Mouse (Mus musculus) forebrain, embryonic 13.5 days (tissue): ENCODE measurements around the gene App. TPM values are rescaled to one million over a fixed set of nuclear protein-coding genes. Genes with fewer than 3 reads are reported as not detected.
A peak's percentile ranks its signal among the peaks of the same experiment; 100 is the strongest.

Experiments
- ATAC-seq: fragments of 200-750 bp; cut with Nextera tagmentation; 2 replicates; pipeline ENCODE4 v1.8.0; 2017
- H3K27ac ChIP-seq: fragments of 300-500 bp; sonication (generic); 2 replicates; pipeline ENCODE4 v1.5.1; 2015; ENCODE audit warnings: inconsistent platforms, mild to moderate bottlenecking, moderate library complexity
- H3K27me3 ChIP-seq: fragments of 300-500 bp; sonication (generic); 2 replicates; pipeline ENCODE4 v1.6.1; 2015; ENCODE audit warnings: mild to moderate bottlenecking, inconsistent platforms
- H3K36me3 ChIP-seq: fragments of 300-500 bp; sonication (generic); 2 replicates; pipeline ENCODE4 v1.6.1; 2015; ENCODE audit warnings: mild to moderate bottlenecking, inconsistent platforms; ENCODE audit not compliant: poor library complexity, severe bottlenecking
- H3K4me1 ChIP-seq: fragments of 300-500 bp; sonication (generic); 2 replicates; pipeline ENCODE4 v1.6.1; 2015; ENCODE audit warnings: inconsistent platforms
- H3K4me2 ChIP-seq: fragments of 300-500 bp; sonication (generic); 2 replicates; pipeline ENCODE4 v1.6.1; 2015; ENCODE audit warnings: inconsistent platforms, mild to moderate bottlenecking, moderate library complexity
- H3K4me3 ChIP-seq: fragments of 300-500 bp; sonication (generic); 2 replicates; pipeline ENCODE4 v1.5.1; 2015; ENCODE audit warnings: mild to moderate bottlenecking, inconsistent platforms
- H3K9ac ChIP-seq: fragments of 300-500 bp; sonication (generic); 2 replicates; pipeline ENCODE4 v1.6.1; 2015; ENCODE audit warnings: mild to moderate bottlenecking, inconsistent platforms
- H3K9me3 ChIP-seq: fragments of 300-500 bp; sonication (generic); replicated peaks from 2 replicates; pipeline ENCODE4 v1.6.1; 2016; ENCODE audit warnings: inconsistent platforms
- WGBS: fragments of 180-500 bp; shearing (Covaris S2); methylation state at CpG from one replicate; pipeline ENCODE4 v1.1.7; 2015; 5-methylcytosine and 5-hydroxymethylcytosine counted together
- polyA plus RNA-seq: library from polyadenylated mRNA; unstranded; fragments of >200 nt; fragmentation: Nextera tagmentation; extraction: Ambion mirVana; gene quantifications from 2 replicates; pipeline ENCODE4 v1.2.1, GENCODE M21; 2015

Gene App
- 165 and 168 TPM in 2 replicates for polyA plus RNA-seq

GRCm38 (mm10) chr16:85173373-85174081 is at the start of gene App:
App (minus strand) TSS chr16:85173766.
- H3K4me1 ChIP-seq = peaks cover 27% of the 10 kb centered on the region
- H3K27me3 ChIP-seq = no peaks in the 10 kb centered on the region
- H3K36me3 ChIP-seq = 0 out of 2 replicates have a peak, but pooled peaks cover 5% of the 10 kb centered on the region
- peak within 1 kb of the TSS; percentile 91 for H3K9ac ChIP-seq
- no peaks in the 10 kb centered on the region for H3K9me3 ChIP-seq
- peak within 1 kb of the TSS; percentile 81 for H3K4me3 ChIP-seq
- H3K27ac ChIP-seq = peak within 1 kb of the TSS; percentile 89
- WGBS = under 1% methylated on average over 72 of the region's 78 CpGs
- peak; percentile 90 for ATAC-seq
- H3K4me2 ChIP-seq = peak within 1 kb of the TSS; percentile 64

- no peak for ATAC-seq
Observed at GRCm38 (mm10) chr16:85215846-85216245, 42.3 kb upstream of the App start.

DNA sequence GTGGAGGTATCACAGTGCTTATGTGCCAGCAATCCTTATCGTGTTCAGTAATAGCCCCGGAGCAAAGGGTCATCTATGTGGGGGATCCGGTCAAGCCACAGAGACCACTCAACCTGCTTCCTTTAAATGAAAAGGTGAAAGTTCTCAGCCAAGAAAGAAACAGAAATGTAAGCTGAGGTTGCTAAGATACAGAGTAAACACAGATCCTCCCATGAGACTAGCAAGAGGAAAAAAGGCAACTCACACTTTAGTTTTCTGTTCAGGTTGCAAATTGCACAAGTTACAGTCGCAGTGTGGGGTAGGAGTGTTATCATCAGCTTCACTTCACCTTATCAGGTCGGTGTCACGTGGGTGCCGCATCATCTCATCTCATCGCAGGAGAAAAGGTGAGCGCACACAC is 41.6 kb upstream of the App start:
- Histone ChIP-seq H3K36me3 (no peaks in the 10 kb centered on the region), H3K9ac (no peak overlapping the region), H3K4me2 (no peak overlapping the region), H3K27ac (no peak overlapping the region), H3K27me3 (no peaks in the 10 kb centered on the region), H3K9me3 (no peaks in the 10 kb centered on the region), H3K4me1 (no peaks in the 10 kb centered on the region), H3K4me3 (no peak overlapping the region)
- ATAC-seq = no peak
- 89% methylated on average over 9 of the region's 9 CpGs for WGBS

More at GRCm38 (mm10) chr16:85215846-85216245, 42.3 kb upstream of the App start:
- Histone ChIP-seq H3K4me1 (no peaks in the 10 kb centered on the region), H3K27me3 (no peaks in the 10 kb centered on the region), H3K9me3 (no peaks in the 10 kb centered on the region), H3K9ac (no peak overlapping the region), H3K4me2 (no peak overlapping the region), H3K27ac (no peak overlapping the region), H3K36me3 (no peaks in the 10 kb centered on the region), H3K4me3 (no peak overlapping the region)
- WGBS = 84% methylated on average over 9 of the region's 9 CpGs

- H3K9me3 ChIP-seq = no peaks in the 10 kb centered on the region
- no peak overlapping the region for H3K4me3 ChIP-seq
- no peak overlapping the region for H3K27ac ChIP-seq
- H3K9ac ChIP-seq = no peak overlapping the region
- no peaks in the 10 kb centered on the region for H3K4me1 ChIP-seq
- H3K36me3 ChIP-seq = no peaks in the 10 kb centered on the region
- H3K4me2 ChIP-seq = no peak overlapping the region
- H3K27me3 ChIP-seq = no peaks in the 10 kb centered on the region
- no peak for ATAC-seq
- WGBS = 81% methylated on average over 6 of the region's 6 CpGs
Observed at GRCm38 (mm10) chr16:85195622-85196021, 22.1 kb upstream of the App start.

GRCm38 (mm10) chr16:85195167-85195566 is 21.6 kb upstream of the App start:
- H3K4me2 ChIP-seq = no peak overlapping the region
- H3K9ac ChIP-seq = no peak overlapping the region
- no peak for ATAC-seq
- H3K27me3 ChIP-seq = no peaks in the 10 kb centered on the region
- H3K4me1 ChIP-seq = no peaks in the 10 kb centered on the region
- no peak overlapping the region for H3K4me3 ChIP-seq
- WGBS = 87% methylated on average over 6 of the region's 6 CpGs
- no peak overlapping the region for H3K27ac ChIP-seq
- H3K36me3 ChIP-seq = no peaks in the 10 kb centered on the region
- no peaks in the 10 kb centered on the region for H3K9me3 ChIP-seq

GRCm38 (mm10) chr16:85181502-85181901 is 7.9 kb upstream of the App start:
- H3K4me2 ChIP-seq = no peak overlapping the region
- 78% methylated on average over 3 of the region's 3 CpGs for WGBS
- H3K4me1 ChIP-seq = no peaks in the 10 kb centered on the region
- H3K9me3 ChIP-seq = no peaks in the 10 kb centered on the region
- no peak overlapping the region for H3K27ac ChIP-seq
- no peak overlapping the region for H3K9ac ChIP-seq
- H3K4me3 ChIP-seq = no peak overlapping the region
- ATAC-seq = no peak
- no peaks in the 10 kb centered on the region for H3K27me3 ChIP-seq
- no peaks in the 10 kb centered on the region for H3K36me3 ChIP-seq

GRCm38 (mm10) chr16:85180710-85181109 is 7.1 kb upstream of the App start:
- Histone ChIP-seq H3K4me3 (no peak overlapping the region), H3K4me2 (no peak overlapping the region), H3K27me3 (no peaks in the 10 kb centered on the region), H3K4me1 (no peaks in the 10 kb centered on the region), H3K9me3 (no peaks in the 10 kb centered on the region), H3K9ac (no peak overlapping the region), H3K36me3 (no peaks in the 10 kb centered on the region), H3K27ac (no peak overlapping the region)
- ATAC-seq = no peak
- WGBS = 76% methylated on average over 3 of the region's 3 CpGs

GRCm38 (mm10) chr16:85176666-85177065 is 3.1 kb upstream of the App start:
- no peaks in the 10 kb centered on the region for H3K36me3 ChIP-seq
- no peaks in the 10 kb centered on the region for H3K27me3 ChIP-seq
- ATAC-seq = no peak
- 53% methylated on average over 3 of the region's 3 CpGs for WGBS
- H3K4me3 ChIP-seq = no peak overlapping the region
- H3K4me2 ChIP-seq = no peak overlapping the region
- no peak overlapping the region for H3K9ac ChIP-seq
- no peak overlapping the region for H3K27ac ChIP-seq
- no peaks in the 10 kb centered on the region for H3K4me1 ChIP-seq
- no peaks in the 10 kb centered on the region for H3K9me3 ChIP-seq

DNA sequence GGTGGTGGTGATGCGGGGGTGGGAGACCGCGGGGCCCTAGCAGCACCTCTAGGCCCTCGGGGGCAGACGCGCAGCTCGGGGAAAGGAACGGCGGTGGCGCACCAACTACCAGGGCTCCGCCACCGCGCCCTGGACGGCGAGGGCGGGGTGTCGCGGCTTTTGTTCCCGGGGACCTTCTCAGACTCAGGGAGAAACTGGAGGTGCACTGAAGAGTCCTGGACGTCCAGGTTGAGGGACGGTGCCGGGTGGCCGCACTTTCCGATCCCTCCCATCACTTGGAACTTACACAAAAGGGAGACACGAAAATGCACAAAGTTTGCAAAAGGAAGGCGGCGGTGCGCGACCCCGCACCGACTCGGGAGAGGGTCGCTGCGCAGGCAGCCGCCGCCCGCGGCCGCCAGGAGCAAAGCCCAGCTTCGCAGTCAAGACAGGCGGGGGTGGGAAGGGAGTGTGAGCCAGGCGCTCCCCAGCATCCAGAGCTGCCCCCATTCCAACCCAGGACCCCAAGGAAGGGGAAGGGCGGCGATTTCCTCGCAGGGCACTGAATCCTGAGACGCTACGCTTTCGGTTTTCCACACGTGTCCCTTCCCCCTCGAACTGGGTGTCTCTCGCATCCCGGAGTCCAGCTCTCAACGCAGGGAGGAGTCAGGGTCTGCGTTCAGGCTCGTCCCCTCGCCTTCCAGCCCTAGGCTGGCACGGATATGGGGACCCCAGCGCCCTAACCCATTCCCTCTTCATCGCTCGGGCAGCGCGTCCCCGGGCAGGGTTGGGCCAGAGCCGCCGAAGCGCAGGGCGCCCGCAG is 794 bp downstream of the App start:
- no peaks in the 10 kb centered on the region for H3K9me3 ChIP-seq
- under 1% methylated on average over 63 of the region's 68 CpGs for WGBS
- ATAC-seq = peak; percentile 76
- H3K4me3 ChIP-seq = peak overlapping the region; percentile 81
- no peaks in the 10 kb centered on the region for H3K27me3 ChIP-seq
- peak overlapping the region; percentile 64 for H3K4me2 ChIP-seq
- H3K36me3 ChIP-seq = peaks cover 8% of the 10 kb centered on the region; the same call in 1 of the 2 replicates
- peak overlapping the region; percentile 91 for H3K9ac ChIP-seq
- H3K4me1 ChIP-seq = peaks cover 29% of the 10 kb centered on the region
- peak overlapping the region; percentile 89 for H3K27ac ChIP-seq

GRCm38 (mm10) chr16:85171976-85172570 is 1.5 kb downstream of the App start:
- Histone ChIP-seq H3K4me3 (peak overlapping the region; percentile 81), H3K27ac (peak overlapping the region; percentile 89), H3K9ac (peak overlapping the region; percentile 91), H3K9me3 (no peaks in the 10 kb centered on the region), H3K4me1 (peaks cover 29% of the 10 kb centered on the region), H3K36me3 (peaks cover 15% of the 10 kb centered on the region), H3K27me3 (no peaks in the 10 kb centered on the region), H3K4me2 (peak overlapping the region; percentile 64)
- peak; percentile 67 for ATAC-seq
- WGBS = 0% methylated on average over 10 of the region's 10 CpGs

- 58% methylated on average over 19 of the region's 19 CpGs for WGBS
- Histone ChIP-seq H3K27ac (no peak overlapping the region; the same call in 1 of the 2 replicates), H3K4me2 (peak overlapping the region; percentile 64), H3K27me3 (no peaks in the 10 kb centered on the region), H3K36me3 (peaks cover 16% of the 10 kb centered on the region), H3K4me1 (peaks cover 29% of the 10 kb centered on the region), H3K4me3 (peak overlapping the region; percentile 81), H3K9ac (peak overlapping the region; percentile 50), H3K9me3 (no peaks in the 10 kb centered on the region)
- no peak for ATAC-seq
Observed at GRCm38 (mm10) chr16:85170826-85171510, 2.6 kb downstream of the App start.
